Mouse (Mus musculus) c-Kit-positive CD71-positive TER-119-negative erythroid progenitor cells, embryonic 14.5 days (primary cell): ENCODE measurements at regions not wholly inside any gene's neighbourhood (a gene's known extent, or its start where the extent isn't known, plus 50 kb on each side); places are given as distances from the start of the nearest gene placed in this dataset.

Experiments
- DNase-seq: peaks from one replicate; pipeline ENCODE4 v3.0.0-alpha.2; 2013; ENCODE audit warnings: low read depth

GRCm38 (mm10) chr1:23602710-23603291 is 158.8 kb upstream of the B3gat2 start:
- DNase-seq = no peak

- DNase-seq = no peak
Observed at GRCm38 (mm10) chr1:23629366-23629765, 132.2 kb upstream of the B3gat2 start.

- no peak for DNase-seq
Observed at GRCm38 (mm10) chr1:23645093-23645492, 116.5 kb upstream of the B3gat2 start.

DNA sequence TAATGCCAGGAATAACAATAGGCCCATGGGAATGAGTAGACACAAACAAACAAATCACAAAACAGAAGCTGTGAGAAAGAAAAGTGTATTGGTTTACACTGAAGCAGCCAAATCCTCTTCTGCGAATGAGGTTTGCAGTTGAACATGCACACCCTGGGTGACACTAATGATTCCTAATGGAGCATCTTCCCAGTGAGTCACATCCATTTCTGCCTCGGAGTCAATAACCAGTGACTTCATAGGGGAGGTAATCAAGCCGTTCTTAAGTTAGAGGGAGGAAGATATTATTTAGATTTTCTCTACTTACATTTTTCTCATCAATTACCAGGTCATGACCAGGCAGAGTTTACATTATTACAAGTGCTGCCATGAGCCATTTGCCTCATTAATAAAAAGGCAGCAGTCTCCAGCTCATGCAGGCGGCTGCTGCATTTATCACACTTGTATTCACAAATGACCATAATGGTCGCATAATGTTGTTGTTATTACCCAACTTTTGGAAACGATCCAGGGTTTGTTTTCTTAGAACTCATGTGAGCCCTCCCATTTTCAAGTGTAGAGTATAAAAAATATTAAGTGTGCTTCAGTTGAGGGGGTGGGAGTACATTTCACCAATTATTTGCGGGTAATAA is 112.6 kb upstream of the B3gat2 start:
- DNase-seq = no peak

- DNase-seq = no peak
Observed at GRCm38 (mm10) chr1:23649886-23650285, 111.7 kb upstream of the B3gat2 start.

GRCm38 (mm10) chr1:23653628-23654027 is 107.9 kb upstream of the B3gat2 start:
- DNase-seq = no peak

GRCm38 (mm10) chr1:23655768-23656167 is 105.8 kb upstream of the B3gat2 start:
- no peak for DNase-seq

- DNase-seq = no peak
Observed at GRCm38 (mm10) chr1:23656302-23656701, 105.3 kb upstream of the B3gat2 start.

DNA sequence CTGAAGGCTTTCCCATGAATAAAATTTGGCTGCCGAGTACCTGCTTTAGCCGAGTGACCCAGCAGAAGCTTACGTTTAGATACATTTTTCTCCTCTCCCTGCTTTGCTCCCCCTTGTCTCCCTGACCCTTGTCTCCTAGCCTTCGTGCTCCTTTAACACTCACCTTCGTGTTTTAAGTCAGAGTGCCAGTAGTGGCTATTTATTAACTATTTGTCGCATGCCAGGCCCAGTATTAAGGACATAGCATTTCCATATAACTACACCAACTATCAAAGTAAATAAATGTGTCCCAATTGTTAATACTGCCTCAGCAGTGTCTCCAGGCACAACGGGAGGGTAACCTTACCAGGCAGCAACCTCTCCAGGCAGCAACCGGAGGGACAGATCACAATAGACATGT is 104.8 kb upstream of the B3gat2 start:
- DNase-seq = no peak

- no peak for DNase-seq
Observed at GRCm38 (mm10) chr1:23670514-23670913, 91.0 kb upstream of the B3gat2 start.

GRCm38 (mm10) chr1:23674357-23674756 is 87.2 kb upstream of the B3gat2 start:
- no peak for DNase-seq

GRCm38 (mm10) chr1:23676301-23676700 is 85.3 kb upstream of the B3gat2 start:
- DNase-seq = no peak

DNA sequence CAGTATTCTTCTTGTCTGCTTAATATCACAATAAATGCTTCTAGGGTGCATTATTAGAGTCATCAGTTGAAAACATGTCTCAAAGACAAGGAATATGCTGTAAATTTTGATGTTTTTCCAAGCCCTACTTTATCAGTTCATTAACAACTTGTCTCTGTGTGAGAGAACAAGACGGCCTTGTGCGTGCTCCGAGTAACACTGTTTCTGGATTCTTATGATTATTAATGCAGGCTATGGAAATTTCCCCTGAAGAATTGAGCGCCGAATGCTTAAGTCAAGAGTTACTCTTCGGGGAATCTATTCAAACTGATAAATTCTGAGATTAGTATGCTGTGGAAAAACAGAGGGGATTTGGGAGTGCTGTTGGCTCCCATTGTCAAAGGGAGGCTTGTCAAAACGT is 72.2 kb upstream of the B3gat2 start:
- DNase-seq = no peak

- DNase-seq = no peak
Observed at GRCm38 (mm10) chr1:23705489-23705888, 56.1 kb upstream of the B3gat2 start.

GRCm38 (mm10) chr1:23706450-23706849 is 55.1 kb upstream of the B3gat2 start:
- DNase-seq = no peak
